Mouse (Mus musculus) C3H10T1/2 (cell line): Measurements from ENCODE around the gene Vmn1r120. TPM values are rescaled to one million over a fixed set of nuclear protein-coding genes. Genes with fewer than 3 reads are reported as not detected.

Experiments
- polyA plus RNA-seq, 2 experiments: library from polyadenylated mRNA; unstranded; fragments of >200 nt; fragmentation: generic; extraction: Trizol; gene quantifications; one replicate each; pipeline ENCODE4 v1.2.1; 2012; ENCODE audit warnings: missing spikeins in 2 of 2

Vmn1r120 gene
- polyA plus RNA-seq: not detected

GRCm38 (mm10) chr7:21053684-21054083 is at the start of gene Vmn1r120:
Vmn1r120 (minus strand) TSS chr7:21053784.

DNA sequence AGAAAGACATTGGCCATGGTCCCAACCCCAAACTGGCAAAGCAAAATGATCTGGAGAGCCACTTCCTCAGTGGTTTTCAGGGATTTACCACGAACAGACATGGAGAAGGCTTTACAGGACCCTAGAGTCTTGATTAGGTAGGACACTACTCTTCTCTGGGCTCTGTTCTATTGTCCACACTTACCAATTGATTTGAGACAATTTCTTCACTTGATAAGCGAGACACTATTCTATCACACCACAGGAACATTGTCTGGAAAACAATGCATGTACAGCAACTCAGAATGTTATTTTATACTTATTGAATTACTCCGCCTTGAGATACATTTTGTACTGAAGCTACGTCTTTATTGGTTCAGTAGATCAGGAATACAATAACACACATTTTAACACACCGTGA is 44.8 kb upstream of the Vmn1r120 start, which contains the start of gene Vmn1r121:
Vmn1r121 (minus strand) TSS at position 101 of the 400 bp plus-strand sequence.

DNA sequence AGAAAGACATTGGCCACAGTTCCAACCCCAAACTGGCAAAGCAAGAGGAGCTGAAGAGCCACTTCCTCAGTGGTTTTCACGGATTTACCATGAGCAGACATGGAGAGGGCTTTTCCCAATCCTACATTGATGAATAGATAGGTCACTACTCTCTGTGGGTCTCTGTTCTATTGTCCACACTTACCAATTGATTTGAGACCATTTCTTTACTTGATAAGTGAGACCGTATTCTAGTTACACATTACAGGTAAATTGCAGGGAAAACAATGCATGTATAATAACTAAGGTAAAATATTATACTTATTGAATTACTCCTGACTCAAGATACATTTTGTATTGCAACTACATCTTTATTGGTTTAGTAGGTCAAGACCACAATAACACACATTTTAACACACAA is 41.2 kb downstream of the Vmn1r120 start, which contains the start of gene Vmn1r119:
Vmn1r119 (minus strand) TSS at position 101 of the 400 bp plus-strand sequence.

Other genes starting within 250 kb of the Vmn1r120 start
- not detected for gene Vmn1r114, start 241.6 kb downstream of the Vmn1r120 start, polyA plus RNA-seq
- gene Vmn1r115, start 208.8 kb downstream of the Vmn1r120 start, polyA plus RNA-seq: not detected
- not detected for gene Vmn1r116, start 181.5 kb downstream of the Vmn1r120 start, polyA plus RNA-seq
- not detected for gene Vmn1r117, start 169.7 kb downstream of the Vmn1r120 start, polyA plus RNA-seq
- not detected for gene Vmn1r118, start 141.4 kb downstream of the Vmn1r120 start, polyA plus RNA-seq
- gene Vmn1r119, start 41.3 kb downstream of the Vmn1r120 start, polyA plus RNA-seq: not detected
- not detected for gene Vmn1r121, start 44.7 kb upstream of the Vmn1r120 start, polyA plus RNA-seq
- not detected for gene Vmn1r122, start 80.3 kb upstream of the Vmn1r120 start, polyA plus RNA-seq
- gene Vmn1r123, start 108.4 kb upstream of the Vmn1r120 start, polyA plus RNA-seq: not detected
- not detected for gene Gm5157, start 136.6 kb upstream of the Vmn1r120 start, polyA plus RNA-seq
- gene Vmn1r124, start 206.8 kb upstream of the Vmn1r120 start, polyA plus RNA-seq: not detected
- gene Vmn1r125, start 218.4 kb upstream of the Vmn1r120 start, polyA plus RNA-seq: not detected
- gene Vmn1r126, start 247.7 kb upstream of the Vmn1r120 start, polyA plus RNA-seq: not detected